Mouse (Mus musculus): ENCODE data around the gene Actg1. TPM values are rescaled to one million over a fixed set of nuclear protein-coding genes. Genes with fewer than 3 reads are reported as not detected.

Actg1 gene
- total and polyA plus RNA-seq, 3 experiments, result 1,832 to 4,362 (median 2,424) TPM

GRCm38 (mm10) chr11:120378611-120379540 lies 30.5 kb upstream of the Actg1 start, which contains the start of gene Faap100 (continued):
- TF ChIP-seq JUND (conservative IDR thresholded peaks at IDR 0.05; ENCODE audit: low read depth, low read length), result no peak
- TF ChIP-seq TBP (conservative IDR thresholded peaks at IDR 0.05; ENCODE audit: low read depth, low read length), result peak; percentile 53; the same call in 1 of the 2 replicates
- TF ChIP-seq MEF2A (IDR thresholded peaks at IDR 0.05; ENCODE audit: borderline replicate concordance, low read depth, low read length), result 0 out of 2 replicates have a peak, but pooled peaks have one; percentile 43
- peak; percentile 83; the same call in 1 of the 2 replicates for TF ChIP-seq KAT2A (IDR thresholded peaks at IDR 0.05; ENCODE audit: insufficient replicate concordance, low read length)
- no peak for TF ChIP-seq CHD1 (IDR thresholded peaks at IDR 0.05; ENCODE audit: low read depth, low read length)
- TF ChIP-seq POLR2AphosphoS2 (IDR thresholded peaks at IDR 0.05; ENCODE audit: low read depth, low read length), result peak; percentile 95
- TF ChIP-seq UBTF (IDR thresholded peaks at IDR 0.05; ENCODE audit: low read depth, low read length), result no peak
- peak; percentile 96; the same call in 1 of the 2 replicates for TF ChIP-seq SIN3A (IDR thresholded peaks at IDR 0.05; ENCODE audit: low read length)

- Histone ChIP-seq H3K4me2 (ENCODE audit: insufficient read depth, low read depth, poor library complexity, severe bottlenecking) (peak overlapping the region; percentile 88), H3K4me3 (replicated peaks in 1 of 3; ENCODE audit: low read depth in 2 of 3, low read length in 2 of 3, poor library complexity in 1 of 3) (peak overlapping the region; percentile 67 to 76 (median 67)), H3K27me3 (replicated peaks) (no peaks in the 10 kb centered on the region), H3K79me2 (replicated peaks; ENCODE audit: control insufficient read depth, extremely low read depth, insufficient read depth, poor library complexity, severe bottlenecking) (no peaks in the 10 kb centered on the region), H3K36me3 (replicated peaks in 1 of 2; ENCODE audit: control insufficient read depth in 1 of 2, insufficient read depth in 1 of 2, low read length in 1 of 2) (peaks cover 48 to 83% of the 10 kb centered on the region in 2 experiments), H3K27ac (ENCODE audit: insufficient read depth, low read depth) (no peak overlapping the region), H3K9ac (ENCODE audit: insufficient read depth, low read depth) (peak overlapping the region; percentile 21; the same call in 1 of the 2 replicates), H3K4me1 (ENCODE audit: control insufficient read depth in 1 of 2, insufficient read depth in 2 of 2) (peaks cover 11 to 18% of the 10 kb centered on the region in 2 experiments), H3K9me3 (replicated peaks; ENCODE audit: low read length) (no peaks in the 10 kb centered on the region)
- DNase-seq (ENCODE audit: extremely low read depth), result peak; percentile 53
- in situ Hi-C loops (cut with MboI; ENCODE audit: low pct_ligation_motif_present, low pct_unique_long_range_greater_than_20kb, low sequenced_read_pairs), result no loop called here
- TF ChIP-seq SIN3A (IDR thresholded peaks at IDR 0.05; ENCODE audit: low read length) (peak; percentile 94), MXI1 (IDR thresholded peaks at IDR 0.05; ENCODE audit: low read depth, low read length) (peak; percentile 97), ETS1 (conservative IDR thresholded peaks at IDR 0.05; ENCODE audit: low read depth, low read length) (no peak), MAZ (IDR thresholded peaks at IDR 0.05; ENCODE audit: low read depth, low read length) (peak; percentile 35; the same call in 1 of the 2 replicates), BHLHE40 (IDR thresholded peaks at IDR 0.05; ENCODE audit: low read depth, low read length) (peak; percentile 44; the same call in 1 of the 2 replicates), ZC3H11A (IDR thresholded peaks at IDR 0.05; ENCODE audit: low read depth, low read length) (no peak), MAX (IDR thresholded peaks at IDR 0.05; ENCODE audit: low read length) (peak; percentile 65; the same call in 1 of the 2 replicates), POLR2AphosphoS2 (IDR thresholded peaks at IDR 0.05; ENCODE audit: low read depth, low read length) (no peak), KAT2A (IDR thresholded peaks at IDR 0.05; ENCODE audit: insufficient replicate concordance, low read length) (0 out of 2 replicates have a peak, but pooled peaks have one; percentile 41), NELFE (IDR thresholded peaks at IDR 0.05; ENCODE audit: low read depth, low read length) (no peak), MYC (IDR thresholded peaks at IDR 0.05; ENCODE audit: low read depth, low read length) (peak; percentile 63)
- dilution Hi-C loops (cut with MboI; ENCODE audit: extremely low pct_ligation_motif_present, extremely low pct_unique_long_range_greater_than_20kb, low sequenced_read_pairs), result no loop called here
Measured at GRCm38 (mm10) chr11:120378031-120378610, 29.8 kb upstream of the Actg1 start.

Measured in CH12.LX (cell line).